In the genomic region with DNA sequence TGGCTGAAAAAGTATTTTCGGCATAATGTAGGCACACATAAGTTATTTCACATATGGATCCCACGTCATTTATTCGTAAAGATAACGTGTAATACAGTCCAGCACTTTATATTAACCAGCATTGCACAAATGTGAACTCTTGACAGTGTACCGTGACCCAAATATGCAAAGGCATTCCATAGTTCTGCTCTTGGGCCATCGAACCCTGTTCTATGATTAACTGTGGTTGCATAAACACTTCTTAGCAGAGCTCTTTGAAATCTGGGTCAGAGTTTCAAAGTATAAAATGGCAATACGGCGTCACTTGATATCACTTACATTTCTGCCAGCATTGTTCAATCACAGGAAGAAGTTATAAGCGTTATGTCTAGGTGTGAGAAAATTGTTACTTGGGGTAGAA, we compare ENCODE assay signal across 8 mouse cellular contexts. TPM values are rescaled to one million over a fixed set of nuclear protein-coding genes. Genes with fewer than 3 reads are reported as not detected.
DNase-seq lines count a peak whose midpoint lies in the region; ATAC-seq lines count a peak whose summit lies in the region.

No protein-coding gene starts in this region.

- no peak for ATAC-seq in heart, embryonic 16.5 days (replicated peaks; ENCODE audit: extremely low read depth, insufficient read depth, low FRiP score)
- no peak for ATAC-seq in intestine, embryonic 15.5 days
- no peak for ATAC-seq in midbrain, embryonic 12.5 days (ENCODE audit: low FRiP score, low read depth)

- H3K4me3 ChIP-seq in heart, embryonic 16.5 days (ENCODE audit: low read length), result peak overlapping the region; percentile 99
- H3K4me3 ChIP-seq in brown adipose tissue, adult 24 weeks (ENCODE audit: insufficient read depth, low read depth, low read length), result peak overlapping the region; percentile 68
- peak overlapping the region; percentile 100 for H3K4me3 ChIP-seq in intestine, embryonic 15.5 days (replicated peaks)
- H3K4me3 ChIP-seq in midbrain, embryonic 12.5 days, result peak overlapping the region; percentile 88

- no peak for DNase-seq in heart, postnatal 25 days (ENCODE audit: low spot score)
- no peak for DNase-seq in embryo, embryonic 10.5 days (ENCODE audit: low spot score)
- DNase-seq in right cerebral cortex, postnatal 36 days (ENCODE audit: low spot score in 2 of 2), result no peak
- DNase-seq in left cerebral cortex, adult 9 months (ENCODE audit: low spot score in 2 of 2), result no peak

- peak overlapping the region; percentile 99 for H3K9ac ChIP-seq in heart, embryonic 16.5 days (ENCODE audit: low read length)
- peak overlapping the region; percentile 98; the same call in 1 of the 2 replicates for H3K9ac ChIP-seq in intestine, embryonic 15.5 days
- no peak overlapping the region for H3K9ac ChIP-seq in midbrain, embryonic 12.5 days (replicated peaks)

- H3K4me1 ChIP-seq in heart, embryonic 16.5 days (ENCODE audit: control insufficient read depth, insufficient read depth, low read length), result peaks cover 24% of the 10 kb centered on the region
- H3K4me1 ChIP-seq in brown adipose tissue, adult 24 weeks (ENCODE audit: control insufficient read depth, insufficient read depth, insufficient read length, low read length), result peaks cover 8% of the 10 kb centered on the region; the same call in 1 of the 2 replicates
- H3K4me1 ChIP-seq in intestine, embryonic 15.5 days (replicated peaks), result peaks cover 21% of the 10 kb centered on the region
- peaks cover 23% of the 10 kb centered on the region for H3K4me1 ChIP-seq in midbrain, embryonic 12.5 days

- no peaks in the 10 kb centered on the region for H3K9me3 ChIP-seq in heart, embryonic 16.5 days (replicated peaks; ENCODE audit: control insufficient read depth, low read length)
- H3K9me3 ChIP-seq in intestine, embryonic 15.5 days, result no peaks in the 10 kb centered on the region
- no peaks in the 10 kb centered on the region for H3K9me3 ChIP-seq in midbrain, embryonic 12.5 days

- intact Hi-C loops in heart, postnatal 25 days (cut with DNase I), result loop anchor here (5.0 kb wide), 2 partner anchors 59 to 89 kb away; a partner anchor contains a TSS

- no peak overlapping the region for H3K27ac ChIP-seq in heart, embryonic 16.5 days (ENCODE audit: low read length)
- peak overlapping the region; percentile 96 for H3K27ac ChIP-seq in brown adipose tissue, adult 24 weeks (replicated peaks; ENCODE audit: low read depth, low read length)
- peak overlapping the region; percentile 93; the same call in 1 of the 2 replicates for H3K27ac ChIP-seq in intestine, embryonic 15.5 days
- no peak overlapping the region for H3K27ac ChIP-seq in midbrain, embryonic 12.5 days (replicated peaks)

- 82% methylated on average over 9 of the region's 9 CpGs for WGBS in heart, embryonic 16.5 days
- WGBS in intestine, embryonic 15.5 days, result 77% methylated on average over 9 of the region's 9 CpGs
- WGBS in midbrain, embryonic 12.5 days, result 93% methylated on average over 9 of the region's 9 CpGs

- H3K36me3 ChIP-seq in heart, embryonic 16.5 days (ENCODE audit: control insufficient read depth, insufficient read depth), result no peaks in the 10 kb centered on the region
- H3K36me3 ChIP-seq in intestine, embryonic 15.5 days, result no peaks in the 10 kb centered on the region
- H3K36me3 ChIP-seq in midbrain, embryonic 12.5 days, result no peaks in the 10 kb centered on the region

- H3K4me2 ChIP-seq in heart, embryonic 16.5 days (ENCODE audit: low read depth, low read length), result peak overlapping the region; percentile 91
- H3K4me2 ChIP-seq in intestine, embryonic 15.5 days (replicated peaks), result peak overlapping the region; percentile 73
- peak overlapping the region; percentile 83 for H3K4me2 ChIP-seq in midbrain, embryonic 12.5 days (replicated peaks)

- no peaks in the 10 kb centered on the region for H3K27me3 ChIP-seq in heart, embryonic 16.5 days (ENCODE audit: control insufficient read depth, insufficient read depth, low read length)
- no peaks in the 10 kb centered on the region for H3K27me3 ChIP-seq in intestine, embryonic 15.5 days (replicated peaks)
- H3K27me3 ChIP-seq in midbrain, embryonic 12.5 days, result no peaks in the 10 kb centered on the region

RNA-seq across cellular contexts. Expression of a gene that starts 0.9 kb away (rescaled TPM):
- polyA plus RNA-seq in heart, embryonic 16.5 days (2015; fragmentation: Nextera tagmentation; extraction: Ambion mirVana), result 71.4 and 71.8 TPM in 2 replicates
- total RNA-seq in heart, postnatal 25 days (2021), result 10 to 100 TPM; 48.2 to 50.2 TPM
- polyA plus RNA-seq in brown adipose tissue, adult 24 weeks (2012; ENCODE audit: insufficient read depth, insufficient read length, missing spikeins), result 92.7 and 94.0 TPM in 2 replicates
- polyA plus RNA-seq in intestine, embryonic 15.5 days (2015; fragmentation: Nextera tagmentation; extraction: Ambion mirVana), result 102 and 107 TPM in 2 replicates
- polyA plus RNA-seq in midbrain, embryonic 12.5 days (2016; fragmentation: Nextera tagmentation; extraction: Ambion mirVana), result 164 and 165 TPM in 2 replicates

RNA-seq across cellular contexts. Expression of a gene that starts 58.9 kb away (rescaled TPM):
- polyA plus RNA-seq in heart, embryonic 16.5 days (2015; fragmentation: Nextera tagmentation; extraction: Ambion mirVana), result 32.4 and 35.8 TPM in 2 replicates
- 10 to 100 TPM; 23.2 to 24.3 TPM for total RNA-seq in heart, postnatal 25 days (2021)
- polyA plus RNA-seq in brown adipose tissue, adult 24 weeks (2012; ENCODE audit: insufficient read depth, insufficient read length, missing spikeins), result 35.6 and 46.5 TPM in 2 replicates
- polyA plus RNA-seq in intestine, embryonic 15.5 days (2015; fragmentation: Nextera tagmentation; extraction: Ambion mirVana), result 43.0 and 44.0 TPM in 2 replicates
- 61.7 and 69.7 TPM in 2 replicates for polyA plus RNA-seq in midbrain, embryonic 12.5 days (2016; fragmentation: Nextera tagmentation; extraction: Ambion mirVana)

RNA-seq across cellular contexts. Expression of a gene that starts 59.1 kb away (rescaled TPM):
- polyA plus RNA-seq in heart, embryonic 16.5 days (2015; fragmentation: Nextera tagmentation; extraction: Ambion mirVana), result 17.0 and 18.9 TPM in 2 replicates
- total RNA-seq in heart, postnatal 25 days (2021), result 10 to 100 TPM; 20.7 to 21.9 TPM
- 35.4 and 45.5 TPM in 2 replicates for polyA plus RNA-seq in brown adipose tissue, adult 24 weeks (2012; ENCODE audit: insufficient read depth, insufficient read length, missing spikeins)
- polyA plus RNA-seq in intestine, embryonic 15.5 days (2015; fragmentation: Nextera tagmentation; extraction: Ambion mirVana), result 20.0 and 21.5 TPM in 2 replicates
- 36.2 and 40.0 TPM in 2 replicates for polyA plus RNA-seq in midbrain, embryonic 12.5 days (2016; fragmentation: Nextera tagmentation; extraction: Ambion mirVana)

Comparison
In these comparisons a context has a peak if more than half of its experiments do, and no peak if none do; other contexts are left out.
1. H3K27ac ChIP-seq: peak in brown adipose tissue, adult 24 weeks (single experiment) and intestine, embryonic 15.5 days (single experiment); none in heart, embryonic 16.5 days (single experiment) and midbrain, embryonic 12.5 days (single experiment).
2. Peak in every context shown above with its lines, with median percentiles within 50 percentile points of each other: H3K4me2 ChIP-seq and H3K4me3 ChIP-seq.